In genomic region chr3:104565423-104566230, GRCm38 (mm10) we compare ENCODE assay signal across 11 mouse cellular contexts. TPM values are rescaled to one million over a fixed set of nuclear protein-coding genes. Genes with fewer than 3 reads are reported as not detected.
DNase-seq lines count a peak whose midpoint lies in the region; ATAC-seq and TF ChIP-seq lines count a peak whose summit lies in the region.
"Had no signal": no experiment of that assay in that cellular context is flagged by ENCODE, and none has a peak within 500 bp of the region (broad histone marks: within the 10 kb centered on the region; RNA-seq: fewer than 3 reads in every experiment).

No protein-coding gene starts in this region.

- H3K4me1 ChIP-seq in lung, postnatal 0 days (ENCODE audit: insufficient read depth, low read depth, low read length): no peaks in the 10 kb centered on the region
- H3K4me1 ChIP-seq in forebrain, embryonic 11.5 days (replicated peaks; ENCODE audit: control insufficient read depth, insufficient read depth, low read length): no peaks in the 10 kb centered on the region

- H3K9ac ChIP-seq in lung, postnatal 0 days (replicated peaks; ENCODE audit: low read depth): no peak overlapping the region
- H3K9ac ChIP-seq in forebrain, embryonic 11.5 days (ENCODE audit: low read length): no peak overlapping the region
- H3K9ac ChIP-seq: limb, embryonic 12.5 days; midbrain, embryonic 13.5 days had no signal

- TF ChIP-seq EP300 in lung, postnatal 0 days (IDR thresholded peaks at IDR 0.05): no peak

- H3K4me2 ChIP-seq in lung, postnatal 0 days (replicated peaks; ENCODE audit: low read depth, low read length): no peak overlapping the region
- no peak overlapping the region for H3K4me2 ChIP-seq in forebrain, embryonic 11.5 days (ENCODE audit: low read depth, low read length, severe bottlenecking)
- H3K4me2 ChIP-seq: limb, embryonic 12.5 days; midbrain, embryonic 13.5 days had no signal

- no peaks in the 10 kb centered on the region for H3K9me3 ChIP-seq in lung, postnatal 0 days (ENCODE audit: low read length)
- no peaks in the 10 kb centered on the region for H3K9me3 ChIP-seq in forebrain, embryonic 11.5 days (ENCODE audit: control insufficient read depth, low read length)
- H3K9me3 ChIP-seq: limb, embryonic 12.5 days; midbrain, embryonic 13.5 days had no signal

- no peak overlapping the region for H3K4me3 ChIP-seq in lung, postnatal 0 days (ENCODE audit: low read depth, low read length)
- no peak overlapping the region for H3K4me3 ChIP-seq in forebrain, embryonic 11.5 days (ENCODE audit: low read depth, low read length)
- H3K4me3 ChIP-seq: limb, embryonic 12.5 days; midbrain, embryonic 13.5 days had no signal

- H3K27me3 ChIP-seq in lung, postnatal 0 days (replicated peaks; ENCODE audit: insufficient read depth, low read length): no peaks in the 10 kb centered on the region
- H3K27me3 ChIP-seq in forebrain, embryonic 11.5 days (ENCODE audit: control insufficient read depth, insufficient read depth, low read length): no peaks in the 10 kb centered on the region
- H3K27me3 ChIP-seq: limb, embryonic 12.5 days; midbrain, embryonic 13.5 days had no signal

- 48% methylated on average over 13 of the region's 13 CpGs for WGBS in lung, postnatal 0 days
- WGBS in forebrain, embryonic 11.5 days: 73% methylated on average over 13 of the region's 13 CpGs

- peak; percentile 29 for DNase-seq in adrenal gland, postnatal 10 days
- no peak for DNase-seq in adrenal gland, adult 8-10 months
- peak; percentile 44 for DNase-seq in lung, postnatal 0 days (ENCODE audit: low spot score)
- DNase-seq in lung, postnatal 25 days (ENCODE audit: low spot score): no peak
- peak; percentile 81 for DNase-seq in thymus, postnatal 25 days
- DNase-seq in forebrain, embryonic 11.5 days (ENCODE audit: low spot score): no peak
- no peak for DNase-seq in layer of hippocampus, postnatal 36 days

- H3K36me3 ChIP-seq in lung, postnatal 0 days (ENCODE audit: insufficient read depth, low read length): no peaks in the 10 kb centered on the region
- H3K36me3 ChIP-seq in forebrain, embryonic 11.5 days (ENCODE audit: control insufficient read depth, insufficient read depth, low read length): no peaks in the 10 kb centered on the region
- H3K36me3 ChIP-seq: limb, embryonic 12.5 days; midbrain, embryonic 13.5 days had no signal

- no peak overlapping the region for H3K27ac ChIP-seq in lung, postnatal 0 days (ENCODE audit: low read length)
- no peak overlapping the region for H3K27ac ChIP-seq in forebrain, embryonic 11.5 days (ENCODE audit: low read depth, low read length)
- H3K27ac ChIP-seq: limb, embryonic 12.5 days; midbrain, embryonic 13.5 days had no signal

- ATAC-seq in lung, postnatal 0 days: 0 out of 2 replicates have a peak, but pooled peaks have one; percentile 20
- ATAC-seq in granulocyte monocyte progenitor cell, adult 5-6 weeks (replicated peaks; ENCODE audit: poor library complexity, severe bottlenecking): peak; percentile 96
- ATAC-seq in forebrain, embryonic 11.5 days (replicated peaks; ENCODE audit: low FRiP score): no peak
- ATAC-seq: inflammation-experienced regulatory T-cells, adult 6 months; midbrain, embryonic 13.5 days had no signal

- TF ChIP-seq CTCF in lung, postnatal 0 days (IDR thresholded peaks at IDR 0.05): no peak

RNA-seq across cellular contexts. Expression of gene Lrig2, which starts 53.9 kb away (rescaled TPM):
- 10 to 100 TPM; 15.1 to 22.2 TPM for total RNA-seq in adrenal gland, postnatal 10 days (2021)
- total RNA-seq in adrenal gland, adult 8-10 months (2022): 10 to 100 TPM; 15.8 to 27.3 (median 20.5) TPM
- polyA plus RNA-seq in lung, postnatal 0 days (2015; fragmentation: Nextera tagmentation; extraction: Ambion mirVana): 8.9 and 9.4 TPM in 2 replicates
- 11.8 and 15.1 TPM in 2 replicates for total RNA-seq in granulocyte monocyte progenitor cell, adult 5-6 weeks (2014; fragmentation: Nextera tagmentation)
- total RNA-seq in granulocyte monocyte progenitor cell, adult 5-6 weeks (2017): 24.6 and 27.2 TPM in 2 replicates
- polyA plus RNA-seq in forebrain, embryonic 11.5 days (2014; fragmentation: Nextera tagmentation; extraction: Ambion mirVana): 23.3 and 23.5 TPM in 2 replicates
- total RNA-seq in layer of hippocampus, postnatal 36 days (2021): 10 to 100 TPM; 34.2 to 35.9 TPM

Comparison
In these comparisons a context has a peak if more than half of its experiments do, and no peak if none do; other contexts are left out.
1. DNase-seq: peak in adrenal gland, postnatal 10 days (single experiment), lung, postnatal 0 days (single experiment) and thymus, postnatal 25 days (single experiment); none in adrenal gland, adult 8-10 months (single experiment), lung, postnatal 25 days (single experiment), forebrain, embryonic 11.5 days (single experiment) and layer of hippocampus, postnatal 36 days (0 of 2).